Mouse (Mus musculus) cortical plate, adult 2 months (tissue): Measurements from ENCODE around the gene Tbc1d4. TPM values are rescaled to one million over a fixed set of nuclear protein-coding genes. Genes with fewer than 3 reads are reported as not detected.
"Not testable (repeated sequence)": the region's sequence is repeated elsewhere in the genome, so short reads cannot be mapped to it uniquely, and the experiment has no call there.

Experiments used
- H3K27ac ChIP-seq: fragments of 200-500 bp; 2 replicates; pipeline ENCODE4 v1.5.1; 2012; ENCODE audit warnings: low read length, control low read depth, inconsistent platforms; ENCODE audit not compliant: insufficient read depth
- H3K4me1 ChIP-seq: fragments of 200-500 bp; 2 replicates; pipeline ENCODE4 v1.6.1; 2011; ENCODE audit warnings: low read length; ENCODE audit not compliant: control insufficient read depth, insufficient read depth
- H3K4me3 ChIP-seq: fragments of 200-500 bp; 2 replicates; pipeline ENCODE4 v1.5.1; 2011; ENCODE audit warnings: mild to moderate bottlenecking, low read length, control low read depth; ENCODE audit not compliant: insufficient read depth
- CTCF ChIP-seq: fragments of 200-500 bp; IDR thresholded peaks from 2 replicates; pipeline ENCODE4 v1.5.1; 2011; ENCODE audit warnings: mild to moderate bottlenecking, control low read depth, low read length; ENCODE audit not compliant: insufficient read depth; ENCODE audit errors: extremely low read depth
- POLR2A ChIP-seq: fragments of 200-500 bp; IDR thresholded peaks from 2 replicates; pipeline ENCODE4 v1.6.1; 2011; ENCODE audit warnings: mild to moderate bottlenecking, low read length, control low read depth; ENCODE audit not compliant: insufficient read depth; ENCODE audit errors: extremely low read depth
- polyA plus RNA-seq: library from polyadenylated mRNA; depleted of rRNA; stranded (reverse); fragments of >200 nt; gene quantifications from 2 replicates; pipeline ENCODE4 v1.2.3, GENCODE M21; 2012

Gene Tbc1d4
- polyA plus RNA-seq, 1 experiment: 6.5 TPM

GRCm38 (mm10) chr14:101597096-101597715 is 11.8 kb downstream of the Tbc1d4 start:
- TF ChIP-seq CTCF: no peak
- no peak for TF ChIP-seq POLR2A
- H3K4me3 ChIP-seq: no peak overlapping the region
- no peak overlapping the region for H3K27ac ChIP-seq
- H3K4me1 ChIP-seq: no peaks in the 10 kb centered on the region

- H3K4me3 ChIP-seq: no peak overlapping the region
- TF ChIP-seq POLR2A (no peak), CTCF (no peak)
- no peaks in the 10 kb centered on the region for H3K4me1 ChIP-seq
- no peak overlapping the region for H3K27ac ChIP-seq
These were observed 12.3 kb downstream of the Tbc1d4 start for GRCm38 (mm10) chr14:101596691-101597090.

GRCm38 (mm10) chr14:101595301-101596080 is 13.5 kb downstream of the Tbc1d4 start:
- Histone ChIP-seq H3K4me1 (no peaks in the 10 kb centered on the region), H3K27ac (no peak overlapping the region), H3K4me3 (no peak overlapping the region)
- TF ChIP-seq POLR2A: no peak
- TF ChIP-seq CTCF: no peak

GRCm38 (mm10) chr14:101594001-101594400 is 15.0 kb downstream of the Tbc1d4 start:
- no peak for TF ChIP-seq CTCF
- no peak for TF ChIP-seq POLR2A
- no peaks in the 10 kb centered on the region for H3K4me1 ChIP-seq
- no peak overlapping the region for H3K27ac ChIP-seq
- H3K4me3 ChIP-seq: no peak overlapping the region

- no peaks in the 10 kb centered on the region for H3K4me1 ChIP-seq
- no peak overlapping the region for H3K4me3 ChIP-seq
- no peak overlapping the region for H3K27ac ChIP-seq
- no peak for TF ChIP-seq CTCF
- no peak for TF ChIP-seq POLR2A
These were observed 15.7 kb downstream of the Tbc1d4 start for GRCm38 (mm10) chr14:101593340-101593739.

- no peaks in the 10 kb centered on the region for H3K4me1 ChIP-seq
- TF ChIP-seq POLR2A: no peak
- no peak for TF ChIP-seq CTCF
These were observed 17.9 kb downstream of the Tbc1d4 start for GRCm38 (mm10) chr14:101591101-101591500.

GRCm38 (mm10) chr14:101588209-101588991 is 20.6 kb downstream of the Tbc1d4 start:
- H3K4me1 ChIP-seq, H3K4me3 ChIP-seq, H3K27ac ChIP-seq: not testable (repeated sequence)

More at GRCm38 (mm10) chr14:101591101-101591500, 17.9 kb downstream of the Tbc1d4 start:
- Histone ChIP-seq H3K27ac (no peak overlapping the region), H3K4me3 (no peak overlapping the region)

GRCm38 (mm10) chr14:101587366-101588040 is 21.5 kb downstream of the Tbc1d4 start:
- not testable (repeated sequence) for H3K27ac ChIP-seq, H3K4me1 ChIP-seq, H3K4me3 ChIP-seq

- Histone ChIP-seq H3K4me3 (no peak overlapping the region), H3K4me1 (no peaks in the 10 kb centered on the region), H3K27ac (no peak overlapping the region)
- TF ChIP-seq POLR2A (no peak), CTCF (no peak)
These were observed 22.9 kb downstream of the Tbc1d4 start for GRCm38 (mm10) chr14:101586096-101586495.
